Mouse (Mus musculus): ENCODE data around the gene Klc1.
A peak's percentile ranks its signal among the peaks of the same experiment; 100 is the strongest.

The Klc1 gene

DNA sequence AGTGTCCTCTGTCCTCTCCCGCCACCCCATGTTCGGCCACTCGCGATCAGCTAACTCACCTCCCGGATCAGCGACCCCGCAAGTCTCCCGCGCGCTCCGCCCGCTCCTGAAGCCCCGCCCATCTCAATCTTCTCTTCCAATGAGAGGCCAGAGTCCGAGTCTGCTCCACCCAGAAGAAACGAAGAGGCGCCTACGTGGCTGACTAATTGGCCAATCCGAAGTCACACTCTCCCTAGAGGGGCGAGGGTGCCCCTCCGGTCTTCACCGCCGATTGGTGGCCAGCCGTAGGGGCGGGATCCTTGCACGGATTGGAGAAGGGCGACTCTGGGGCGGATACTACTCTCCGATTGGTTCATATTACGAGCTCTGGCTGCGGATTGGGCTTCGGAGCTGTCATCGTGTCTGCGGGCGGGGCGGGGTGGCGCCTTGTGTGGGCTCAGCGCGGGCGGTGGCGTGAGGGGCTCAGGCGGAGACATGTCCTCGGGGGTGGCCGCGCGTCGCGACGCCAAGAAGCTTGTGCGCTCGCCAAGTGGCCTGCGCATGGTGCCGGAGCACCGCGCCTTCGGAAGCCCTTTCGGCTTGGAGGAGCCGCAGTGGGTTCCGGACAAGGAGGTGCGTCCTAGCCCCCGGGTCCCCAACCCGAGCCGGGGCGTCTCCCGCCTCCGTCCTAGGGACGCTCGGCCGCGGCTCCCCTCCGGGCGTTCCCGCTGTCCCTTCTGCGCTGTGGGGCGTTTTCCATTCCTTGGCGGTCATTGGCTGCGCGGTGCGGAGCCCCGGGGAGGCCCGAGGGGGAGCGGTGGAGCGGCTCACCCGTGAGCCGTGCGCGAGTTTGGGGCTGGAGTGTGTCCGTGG lies 55.3 kb downstream of the Klc1 start, which contains the start of the genes Xrcc3 and Zfyve21:
Gene Xrcc3 (minus strand): TSS at position 108 of the 852 bp plus-strand sequence.
Gene Zfyve21 (plus strand): TSS at position 405 of the 852 bp plus-strand sequence.
- DNase-seq (ENCODE audit: low read depth, low spot score) = peak; percentile 100

DNA sequence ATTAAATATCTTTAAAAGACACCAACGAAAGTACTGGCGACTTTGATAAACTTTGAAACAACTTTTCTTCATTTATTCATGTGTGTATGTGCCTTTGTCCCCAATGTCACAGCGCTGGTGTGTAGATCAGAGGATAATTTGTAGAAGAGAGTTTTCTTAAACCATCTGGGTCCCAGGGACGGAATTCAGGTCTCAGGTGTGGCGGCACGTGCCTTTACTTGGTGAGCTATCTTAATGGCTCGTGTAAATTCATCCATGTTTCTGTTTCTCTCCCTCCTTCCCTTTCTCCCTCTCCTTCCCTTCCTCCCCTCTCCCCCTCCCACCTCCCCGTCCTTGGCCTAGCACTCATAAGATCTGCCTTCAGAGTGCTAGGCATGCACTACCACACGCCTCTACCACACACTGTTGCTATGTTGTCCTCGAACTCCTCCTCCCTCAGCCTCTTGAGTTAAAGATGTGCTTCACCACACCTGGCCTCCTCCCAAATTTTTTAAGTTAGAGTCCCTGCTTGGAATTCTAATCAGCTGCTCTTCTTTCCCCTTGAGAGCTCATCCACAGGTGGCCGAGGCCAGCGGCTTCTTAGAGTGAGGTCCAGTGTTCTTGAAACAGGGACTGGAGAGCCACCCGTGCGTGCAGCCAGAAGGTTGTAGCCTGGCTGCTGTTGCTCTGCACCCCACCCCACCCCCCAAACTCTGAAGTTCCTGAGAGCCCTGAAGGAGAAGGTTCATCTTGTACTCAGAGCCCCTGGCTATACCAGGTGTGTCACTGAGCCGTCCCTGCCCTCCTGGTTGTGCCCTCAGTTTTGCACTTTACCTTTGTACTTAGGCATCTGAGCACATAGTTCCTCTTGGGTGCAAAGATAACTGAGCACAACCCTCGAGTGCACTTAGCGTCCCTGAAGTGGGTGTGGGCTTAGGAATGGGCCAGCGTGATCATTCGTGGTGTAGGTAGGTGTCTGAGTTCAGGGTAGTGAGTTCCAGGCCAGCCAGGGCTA lies 56.4 kb downstream of the Klc1 start:
- DNase-seq (ENCODE audit: low read depth, low spot score) = no peak

DNA sequence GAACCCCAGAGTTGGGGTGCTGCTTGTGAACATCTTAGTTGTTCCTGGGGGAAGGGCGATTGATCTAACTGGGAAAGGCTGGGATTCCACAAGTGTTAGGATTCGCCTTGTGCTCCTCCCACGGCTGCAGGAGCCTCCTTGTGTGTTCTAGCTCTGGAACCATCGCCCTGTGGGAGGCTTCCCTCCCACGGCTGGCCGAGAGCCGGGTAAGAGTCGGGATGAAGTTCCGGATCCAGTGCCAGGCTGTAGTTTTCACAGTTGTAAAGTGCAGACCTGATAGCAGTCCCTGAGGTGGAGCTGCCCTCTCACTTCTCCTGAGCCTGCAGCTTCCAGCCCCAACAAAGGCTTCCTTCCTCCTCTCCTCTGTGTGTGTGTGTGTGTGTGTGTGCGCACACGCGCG lies 57.9 kb downstream of the Klc1 start:
- no peak for DNase-seq (ENCODE audit: low read depth, low spot score)

DNA sequence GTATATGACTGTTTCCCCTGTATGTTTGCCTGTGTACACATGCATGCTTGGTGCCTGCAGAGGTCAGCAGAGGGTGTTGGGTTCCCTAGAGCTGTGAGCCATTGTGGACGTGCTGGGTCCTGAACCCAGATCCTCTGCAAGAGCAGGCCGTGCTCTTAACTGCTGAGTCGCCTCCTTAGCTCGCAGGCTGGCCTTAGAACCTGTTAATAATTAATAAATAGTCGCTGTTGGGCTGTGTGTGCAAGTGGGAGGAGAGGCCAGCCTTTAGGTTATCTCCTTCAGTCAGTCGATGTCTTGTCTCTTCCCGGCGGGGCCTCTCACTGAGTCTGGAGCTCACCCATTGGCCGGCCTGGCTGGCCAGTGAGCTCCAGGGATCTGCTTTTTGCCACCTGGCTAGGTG lies 58.3 kb downstream of the Klc1 start:
- no peak for DNase-seq (ENCODE audit: low read depth, low spot score)

DNA sequence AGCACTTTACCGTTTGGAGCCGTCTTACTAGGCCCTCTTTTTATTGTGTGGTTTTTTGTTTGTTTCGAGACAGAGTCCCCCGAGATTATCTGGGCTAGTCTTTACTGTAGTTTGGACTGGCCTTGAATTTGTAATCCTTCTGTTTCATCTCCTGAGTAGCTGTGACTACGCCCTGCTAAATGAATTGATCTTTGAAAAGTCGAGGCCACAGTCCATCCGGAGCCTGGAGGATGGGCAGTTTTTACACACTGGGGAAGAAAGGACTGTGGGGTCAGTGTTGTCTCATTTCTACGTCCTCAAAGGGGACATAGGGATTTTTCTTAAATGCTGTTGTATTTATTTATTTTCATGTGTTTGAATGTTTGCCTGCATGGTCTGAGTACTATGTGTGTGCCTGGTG lies 59.3 kb downstream of the Klc1 start:
- DNase-seq (ENCODE audit: low read depth, low spot score) = no peak

DNA sequence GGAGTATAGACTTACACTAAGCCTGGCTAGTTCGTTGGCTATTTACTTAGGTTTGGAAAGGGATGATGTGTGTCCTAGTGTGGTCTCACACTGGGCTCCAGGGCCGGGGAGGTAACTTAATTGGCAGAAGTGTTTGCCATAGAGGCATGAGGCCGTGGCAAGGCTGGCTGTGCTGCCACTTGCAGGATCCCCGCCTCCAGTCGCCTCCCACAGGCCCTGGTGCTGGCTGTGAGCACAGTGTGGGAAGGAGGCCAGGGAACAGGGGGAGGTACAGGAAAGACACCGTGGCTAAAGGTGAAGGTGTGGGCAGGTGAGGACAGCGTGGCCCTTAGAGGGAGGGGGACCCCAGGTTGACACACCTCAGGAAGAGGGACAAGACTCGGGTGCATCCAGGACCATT lies 61.3 kb downstream of the Klc1 start:
- DNase-seq (ENCODE audit: low read depth, low spot score) = no peak

DNA sequence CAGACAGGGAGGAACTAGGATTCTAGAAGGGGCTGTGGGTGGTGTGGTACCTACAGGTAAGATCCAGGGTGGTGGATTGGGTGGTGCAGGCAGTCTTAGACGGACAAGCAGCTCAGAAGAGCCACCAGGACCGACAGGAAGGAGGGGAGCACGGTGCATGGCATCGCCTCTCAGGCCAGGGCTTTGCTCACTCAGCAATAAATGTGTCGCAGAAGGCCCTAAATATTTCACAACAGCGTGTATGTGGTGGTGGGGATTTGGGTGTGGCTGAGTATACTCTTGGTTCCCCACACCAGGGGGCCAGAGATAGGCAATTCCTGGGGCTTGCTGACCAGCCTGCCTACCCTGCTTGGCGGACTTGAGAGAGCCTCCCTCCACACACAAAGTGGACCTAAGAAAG lies 62.1 kb downstream of the Klc1 start:
- no peak for DNase-seq (ENCODE audit: low read depth, low spot score)

DNA sequence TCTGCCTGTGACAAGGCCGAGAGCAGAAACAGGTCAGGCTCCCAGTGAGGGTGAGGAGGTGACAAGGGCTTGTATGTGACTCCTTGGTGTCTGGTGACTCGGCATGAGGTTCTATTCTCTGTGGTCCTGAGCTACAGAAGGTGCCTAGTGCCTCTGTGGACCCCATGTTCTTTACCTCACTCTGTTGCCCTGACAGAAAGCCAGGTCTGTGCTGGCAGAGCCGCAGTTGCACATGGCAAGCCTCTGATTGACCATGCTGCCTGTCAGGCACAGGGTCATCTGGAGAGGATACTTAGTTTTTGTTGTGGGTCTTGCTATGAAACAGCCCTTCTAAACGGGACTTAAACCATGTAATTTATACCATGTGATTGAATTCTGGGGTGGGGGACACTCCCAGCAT lies 63.3 kb downstream of the Klc1 start:
- no peak for DNase-seq (ENCODE audit: low read depth, low spot score)

DNA sequence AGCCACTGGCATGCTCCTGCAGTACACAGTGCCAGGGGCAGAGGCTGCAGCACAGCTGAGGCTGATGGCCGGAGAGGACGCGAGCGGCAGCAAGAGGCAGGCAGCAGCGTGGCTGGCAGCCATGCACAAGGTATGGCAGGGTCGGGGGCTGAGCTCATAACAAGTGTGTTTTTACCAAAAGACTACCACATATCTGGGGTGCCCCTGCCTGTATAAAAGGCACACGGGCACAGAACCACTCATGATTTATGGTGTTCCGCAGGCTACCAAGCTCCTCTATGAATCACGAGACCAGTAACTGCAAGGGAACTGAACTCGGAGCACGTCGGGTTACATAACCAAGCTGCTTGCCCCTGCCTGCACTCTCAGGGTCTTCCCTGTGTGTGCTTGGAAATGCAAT lies 68.9 kb downstream of the Klc1 start:
- DNase-seq (ENCODE audit: low read depth, low spot score) = no peak

DNA sequence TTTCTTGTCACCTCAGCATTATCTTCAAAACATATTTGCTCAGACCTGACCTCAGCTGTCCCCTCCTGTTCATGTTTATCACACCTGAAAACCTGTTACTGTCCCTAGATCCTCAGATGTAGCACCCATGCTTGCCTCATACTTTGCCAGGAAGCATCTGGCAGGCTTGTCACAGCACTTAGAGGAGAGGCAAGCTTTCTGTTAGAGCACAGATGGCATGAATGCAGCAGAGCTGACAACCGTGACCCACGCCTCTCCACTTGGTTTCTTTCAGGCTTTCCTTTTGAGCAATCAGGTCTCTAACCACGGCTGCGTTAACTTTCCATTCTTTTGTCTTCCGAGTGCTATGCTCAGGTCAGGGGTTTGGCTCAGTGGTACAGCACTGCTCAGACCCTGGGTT lies 70.8 kb downstream of the Klc1 start:
- no peak for DNase-seq (ENCODE audit: low read depth, low spot score)

DNA sequence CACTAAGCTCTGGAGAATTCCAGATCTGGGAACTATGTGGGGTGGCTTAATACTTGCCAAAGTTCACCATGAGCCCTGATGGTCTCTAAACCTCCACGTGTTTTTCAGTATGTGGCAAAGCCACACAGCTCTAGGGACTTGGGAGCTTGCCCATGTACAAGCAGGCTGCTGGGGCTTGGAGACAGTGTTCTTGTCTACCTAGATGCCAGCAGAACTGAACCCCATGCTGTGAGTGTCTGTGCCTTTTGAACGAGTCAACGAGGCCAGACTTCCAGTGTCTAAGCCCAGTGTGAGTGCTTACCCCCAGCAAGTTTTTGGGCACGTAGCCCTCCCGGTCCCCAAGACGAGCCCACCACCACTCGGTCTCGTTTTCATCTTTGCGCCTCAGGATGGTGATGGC lies 71.3 kb downstream of the Klc1 start:
- no peak for DNase-seq (ENCODE audit: low read depth, low spot score)

DNA sequence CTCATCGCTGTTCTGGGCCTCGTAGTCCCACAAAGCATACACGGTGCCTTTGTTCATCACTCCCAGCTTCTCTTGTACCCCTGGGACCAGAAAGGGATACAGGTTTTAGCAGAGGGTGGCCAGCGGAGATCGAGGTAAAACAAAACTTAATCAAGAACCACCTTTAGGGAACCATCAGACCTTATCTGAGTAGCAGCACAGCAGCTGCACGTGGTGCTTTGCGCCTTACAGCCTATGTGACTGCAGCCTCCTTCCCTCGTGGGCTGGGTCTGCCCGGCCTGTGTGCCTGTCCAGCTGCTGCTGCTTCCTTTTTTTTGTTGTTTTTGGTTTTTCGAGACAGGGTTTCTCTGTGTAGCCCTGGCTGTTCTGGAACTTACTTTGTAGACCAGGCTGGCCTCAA lies 71.7 kb downstream of the Klc1 start:
- DNase-seq (ENCODE audit: low read depth, low spot score) = no peak

DNA sequence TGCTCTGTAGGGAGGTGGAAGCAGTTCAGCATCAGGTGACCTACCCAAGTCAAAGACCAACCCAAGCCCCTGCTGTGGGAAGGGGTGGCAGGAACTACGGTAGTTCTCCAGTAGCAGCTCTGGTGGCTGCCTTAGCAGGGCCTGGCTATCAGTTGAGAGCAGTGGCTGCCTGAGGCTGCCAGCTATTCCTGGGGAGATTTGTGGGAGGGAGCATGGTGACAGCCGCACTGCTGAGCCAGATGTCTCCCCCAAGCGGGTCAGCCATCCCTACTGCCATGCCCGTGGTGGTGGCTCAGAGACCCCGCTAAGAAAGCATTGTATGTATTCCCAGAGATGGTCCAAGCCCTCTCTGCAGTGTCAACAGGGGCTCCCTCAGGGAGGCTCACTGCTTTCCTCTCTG lies 74.0 kb downstream of the Klc1 start:
- no peak for DNase-seq (ENCODE audit: low read depth, low spot score)

DNA sequence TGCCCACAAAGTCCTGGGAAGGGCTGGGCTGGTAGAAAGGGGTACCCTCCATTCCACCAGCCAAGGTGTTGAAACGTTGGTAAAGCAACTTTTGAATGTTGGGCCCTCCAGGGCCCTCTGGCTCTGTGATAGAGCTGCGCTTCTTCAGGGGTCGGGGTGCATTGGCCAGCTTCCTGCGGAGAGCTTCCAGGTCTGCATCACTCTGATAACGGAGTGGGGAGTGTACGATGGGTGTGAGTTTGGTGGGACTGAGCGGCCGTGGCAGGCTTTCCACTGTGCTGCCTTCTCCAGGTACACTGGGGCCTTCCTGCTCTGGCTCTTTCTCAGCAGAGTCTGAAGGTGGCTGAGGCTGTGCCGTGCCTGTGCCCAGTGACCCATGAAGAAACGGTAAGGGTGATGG lies 74.8 kb downstream of the Klc1 start:
- no peak for DNase-seq (ENCODE audit: low read depth, low spot score)

DNA sequence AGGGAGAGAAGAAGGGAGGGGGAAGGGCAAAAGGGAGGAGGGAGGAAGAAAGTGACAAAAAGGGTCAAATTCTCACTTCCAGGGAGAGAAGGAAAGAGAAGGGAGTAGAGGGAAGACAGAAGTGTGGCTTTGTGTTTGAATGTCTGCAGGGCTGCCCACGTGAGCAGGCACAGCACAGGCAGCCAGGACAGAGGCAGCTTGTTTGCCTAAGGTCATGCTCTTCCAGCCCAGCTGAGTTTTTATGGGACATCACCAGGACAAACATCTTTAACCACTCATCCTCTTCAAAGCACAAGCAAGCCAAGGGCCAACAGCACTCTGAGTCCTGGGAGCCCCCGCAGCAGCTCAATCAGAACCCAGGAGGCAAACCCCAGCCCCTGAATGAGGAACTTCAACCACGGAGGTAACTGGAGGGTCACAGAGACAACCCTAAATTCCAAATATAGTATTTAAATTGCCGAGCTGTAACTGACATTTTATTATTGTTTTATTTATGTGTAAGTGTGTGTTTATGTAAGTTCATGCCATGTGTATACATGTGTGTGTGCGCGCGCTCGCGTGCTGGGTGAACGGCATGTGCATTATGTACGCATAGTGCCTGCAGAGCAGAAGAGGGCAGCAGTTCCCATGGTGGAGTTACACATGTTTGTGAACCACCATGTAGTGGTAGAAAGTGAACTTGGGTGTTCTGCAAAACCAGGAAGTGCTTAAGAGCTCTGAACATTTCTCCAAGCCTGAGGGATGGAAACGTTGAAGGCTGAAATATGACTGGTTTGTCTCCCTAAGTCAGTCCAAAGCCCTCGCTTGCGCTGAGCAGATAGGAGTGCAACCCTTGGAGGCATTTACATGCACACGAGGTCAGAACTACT lies 84.2 kb downstream of the Klc1 start:
- no peak for DNase-seq (ENCODE audit: low read depth, low spot score)

DNA sequence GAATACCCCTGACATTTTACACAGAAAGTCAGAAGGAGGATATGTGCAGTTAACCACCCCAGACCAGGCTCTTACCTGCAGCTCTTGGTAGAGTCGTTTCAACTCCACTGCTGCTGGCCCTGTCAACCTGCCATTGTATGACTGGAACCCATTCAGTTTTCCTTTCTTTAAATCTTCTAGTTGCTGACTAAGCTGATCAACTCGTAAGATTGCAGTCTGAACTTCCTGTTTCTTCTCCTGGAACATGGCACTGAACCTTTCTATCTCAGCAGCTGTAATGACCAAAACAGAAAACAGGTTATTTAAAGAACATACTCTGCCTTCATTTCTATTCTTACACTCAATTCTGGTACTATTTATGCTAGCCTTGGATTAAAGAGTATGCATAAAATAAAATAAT lies 84.8 kb downstream of the Klc1 start:
- DNase-seq (ENCODE audit: low read depth, low spot score) = no peak

DNA sequence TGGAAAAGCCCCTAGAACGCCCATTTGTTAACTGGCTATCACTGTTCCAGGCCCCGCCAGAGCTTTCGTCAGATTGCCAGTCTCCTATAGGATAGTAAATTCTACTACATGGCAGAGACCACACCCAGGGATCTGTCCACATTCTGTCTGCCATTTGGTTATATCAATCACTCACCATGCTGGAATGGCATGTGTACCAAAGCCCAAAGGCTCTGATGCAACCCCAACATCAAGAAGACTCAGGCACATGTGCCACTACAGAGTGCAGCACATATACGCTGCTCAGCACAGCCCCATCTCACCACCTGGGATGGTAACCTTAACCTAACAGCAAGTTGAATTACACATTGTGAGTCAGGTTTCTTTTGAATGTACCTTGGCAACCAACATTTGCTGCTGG lies 87.3 kb downstream of the Klc1 start:
- no peak for DNase-seq (ENCODE audit: low read depth, low spot score)

DNA sequence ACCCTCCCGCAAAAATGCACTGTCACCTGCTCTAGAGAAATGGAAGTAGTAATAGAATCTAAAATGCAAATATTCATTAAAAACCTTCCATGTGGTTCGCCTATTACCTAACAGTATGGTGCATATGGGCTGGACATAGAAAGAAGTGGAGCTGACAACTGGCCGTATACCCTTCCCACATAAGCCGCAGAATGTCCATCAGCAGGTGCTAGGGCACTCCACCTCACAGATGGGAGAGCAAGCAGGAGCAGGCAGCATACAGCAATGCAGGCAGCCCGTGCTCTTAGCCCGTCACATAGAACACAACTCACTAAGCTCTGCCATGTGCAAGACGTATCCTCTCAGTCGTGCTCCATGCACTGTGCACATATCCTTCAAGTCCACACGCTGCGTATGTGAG lies 88.2 kb downstream of the Klc1 start:
- no peak for DNase-seq (ENCODE audit: low read depth, low spot score)

DNA sequence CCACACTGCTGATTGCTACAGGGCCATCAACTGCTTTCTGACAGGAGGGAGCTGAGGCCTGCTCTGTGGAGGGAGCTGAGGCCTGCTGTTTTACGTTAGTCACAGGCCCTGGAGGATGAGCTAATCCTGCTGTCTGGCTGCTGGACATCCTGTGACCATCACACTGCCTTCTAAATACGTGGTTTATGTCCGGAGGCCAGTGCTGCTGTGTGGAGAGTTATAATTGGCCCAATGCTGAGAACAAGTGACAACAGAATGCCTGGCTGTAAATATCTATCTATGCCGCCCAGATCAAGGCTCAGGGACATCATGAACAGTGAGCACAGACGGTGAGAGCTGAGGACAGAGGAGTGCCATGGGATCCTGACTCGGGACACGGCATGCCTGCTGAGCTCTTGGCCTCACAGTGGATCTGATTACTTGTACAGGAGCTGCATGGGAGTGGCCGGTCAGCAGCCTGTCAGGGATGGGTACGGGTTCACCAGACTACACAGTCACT lies 89.7 kb downstream of the Klc1 start:
- DNase-seq (ENCODE audit: low read depth, low spot score) = no peak

DNA sequence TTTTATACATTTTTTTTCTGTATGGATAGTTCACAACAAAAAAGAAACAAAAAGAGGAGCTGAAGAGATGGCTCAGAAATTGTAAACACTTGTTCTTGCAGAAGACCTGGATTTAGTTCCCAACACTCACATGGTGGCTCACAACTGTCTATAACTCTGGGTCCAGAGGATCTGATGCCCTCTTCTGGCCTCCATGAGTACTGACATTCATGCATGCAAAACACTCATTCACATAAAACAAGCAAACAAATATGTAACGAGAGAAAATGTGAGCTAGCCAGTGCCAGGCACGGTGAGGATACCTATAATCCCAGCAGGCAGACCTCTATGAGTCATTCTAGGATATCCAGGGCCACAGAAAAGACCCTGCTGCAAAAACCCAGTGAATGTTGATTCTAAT lies 92.6 kb downstream of the Klc1 start:
- peak; percentile 69 for DNase-seq (ENCODE audit: low read depth, low spot score)

DNA sequence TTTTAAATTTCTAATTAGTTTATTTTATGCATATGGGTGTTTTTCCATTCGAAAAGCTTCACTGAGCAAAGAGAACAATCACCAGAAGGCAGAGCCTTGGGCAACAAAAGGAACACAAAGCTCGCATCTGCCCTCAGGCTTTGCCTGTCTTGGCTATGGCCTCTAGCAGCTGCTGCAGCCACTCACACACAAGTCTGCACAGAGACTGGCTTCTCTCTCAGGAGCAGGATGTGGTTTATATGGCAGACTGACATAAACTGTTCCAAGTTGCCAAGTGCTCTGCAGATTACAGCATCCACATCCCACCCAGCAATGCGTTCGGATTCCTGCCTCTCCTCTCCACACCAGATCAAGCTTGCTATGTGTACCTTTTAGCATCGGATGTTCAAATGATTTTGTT lies 93.1 kb downstream of the Klc1 start:
- DNase-seq (ENCODE audit: low read depth, low spot score) = peak; percentile 34

All from ZHBTc4 (cell line).